Mouse (Mus musculus) adrenal gland, adult (tissue): ENCODE data around the gene Sec24d.
A peak's percentile ranks its signal among the peaks of the same experiment; 100 is the strongest.

Experiments used
- DNase-seq, 2 experiments: peaks; one replicate each; pipeline ENCODE4 v3.0.0; 2022 to 2023; ENCODE audit warnings: low spot score in 1 of 2; ENCODE audit not compliant: inconsistent age in 2 of 2

Gene Sec24d

GRCm38 (mm10) chr3:123296654-123297053, 29.4 kb downstream of the Sec24d start:
- DNase-seq: no peak

GRCm38 (mm10) chr3:123298283-123298682, 31.0 kb downstream of the Sec24d start:
- peak in 1 of 2 experiments; percentile 32 for DNase-seq

GRCm38 (mm10) chr3:123301521-123301920, 34.3 kb downstream of the Sec24d start:
- peak in 1 of 2 experiments; percentile 67 for DNase-seq

- DNase-seq: no peak
Measured at GRCm38 (mm10) chr3:123305611-123306010, 38.4 kb downstream of the Sec24d start.

- DNase-seq: peak; percentile 43 to 80
Measured at GRCm38 (mm10) chr3:123307446-123307845, 40.2 kb downstream of the Sec24d start.

GRCm38 (mm10) chr3:123309141-123309540, 41.9 kb downstream of the Sec24d start:
- DNase-seq: no peak

- no peak for DNase-seq
Measured at GRCm38 (mm10) chr3:123312477-123313062, 45.3 kb downstream of the Sec24d start.

- no peak for DNase-seq
Measured at GRCm38 (mm10) chr3:123313477-123313876, 46.2 kb downstream of the Sec24d start.

GRCm38 (mm10) chr3:123313920-123314614, 46.8 kb downstream of the Sec24d start:
- no peak for DNase-seq

GRCm38 (mm10) chr3:123316066-123316465, 48.8 kb downstream of the Sec24d start:
- no peak for DNase-seq

- DNase-seq: peak in 1 of 2 experiments; percentile 51
Measured at GRCm38 (mm10) chr3:123317081-123317480, 49.8 kb downstream of the Sec24d start.

GRCm38 (mm10) chr3:123320341-123320740, 53.1 kb downstream of the Sec24d start:
- DNase-seq: no peak

GRCm38 (mm10) chr3:123321612-123322011, 54.4 kb downstream of the Sec24d start:
- peak; percentile 29 to 62 for DNase-seq

GRCm38 (mm10) chr3:123322147-123322546, 54.9 kb downstream of the Sec24d start:
- peak in 1 of 2 experiments; percentile 84 for DNase-seq

GRCm38 (mm10) chr3:123324326-123324725, 57.1 kb downstream of the Sec24d start:
- no peak for DNase-seq

- DNase-seq: peak; percentile 76 to 88
Measured at GRCm38 (mm10) chr3:123329251-123329650, 62.0 kb downstream of the Sec24d start.

GRCm38 (mm10) chr3:123330221-123330620, 63.0 kb downstream of the Sec24d start:
- DNase-seq: no peak

- DNase-seq: no peak
Measured at GRCm38 (mm10) chr3:123332330-123333054, 65.2 kb downstream of the Sec24d start.

- DNase-seq: peak in 1 of 2 experiments; percentile 65
Measured at GRCm38 (mm10) chr3:123333055-123333424, 65.8 kb downstream of the Sec24d start.

- DNase-seq: peak in 1 of 2 experiments; percentile 45
Measured at GRCm38 (mm10) chr3:123334947-123335346, 67.7 kb downstream of the Sec24d start.

- DNase-seq: peak; percentile 50 to 82
Measured at GRCm38 (mm10) chr3:123335480-123335879, 68.2 kb downstream of the Sec24d start.

- DNase-seq: no peak
Measured at GRCm38 (mm10) chr3:123336455-123336854, 69.2 kb downstream of the Sec24d start.
